34 mouse cellular contexts compared by ENCODE assay signal in the genomic region with DNA sequence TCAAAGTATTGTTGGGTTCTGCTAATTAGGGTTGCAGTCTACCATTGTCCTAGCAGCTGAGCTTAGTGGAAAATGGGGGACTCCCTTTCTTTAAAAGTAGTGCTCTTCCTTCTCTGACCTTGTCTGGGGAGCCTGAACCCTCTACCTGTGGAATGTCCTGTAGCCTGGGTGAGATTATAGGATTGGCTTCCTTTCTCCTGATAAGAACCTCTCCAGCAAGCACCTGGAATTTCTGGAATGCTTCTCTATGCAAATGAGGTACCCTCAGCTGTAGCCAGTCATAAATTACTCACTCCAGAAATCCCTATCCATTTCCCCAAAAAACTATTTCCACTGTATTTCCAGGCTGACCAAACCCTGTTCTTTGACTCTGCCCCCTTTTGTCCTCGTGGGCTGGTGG. TPM values are rescaled to one million over a fixed set of nuclear protein-coding genes. Genes with fewer than 3 reads are reported as not detected.
DNase-seq lines count a peak whose midpoint lies in the region; ATAC-seq lines count a peak whose summit lies in the region.
"Had no signal": no experiment of that assay in that cellular context is flagged by ENCODE, and none has a peak within 500 bp of the region (broad histone marks: within the 10 kb centered on the region; RNA-seq: fewer than 3 reads in every experiment).

No protein-coding gene starts in this region.

- no peak overlapping the region for H3K4me3 ChIP-seq in lung, embryonic 15.5 days
- H3K4me3 ChIP-seq in midbrain, embryonic 11.5 days (ENCODE audit: low read depth, low read length): no peak overlapping the region
- H3K4me3 ChIP-seq in midbrain, embryonic 14.5 days (replicated peaks; ENCODE audit: low read depth, low read length): no peak overlapping the region
- H3K4me3 ChIP-seq: embryonic facial prominence, embryonic 10.5 days; embryonic facial prominence, embryonic 13.5 days; erythroblast, embryonic 14.5 days; forebrain, embryonic 13.5 days; hindbrain, embryonic 10.5 days; hindbrain, embryonic 13.5 days had no signal

- H3K27me3 ChIP-seq in lung, embryonic 15.5 days: no peaks in the 10 kb centered on the region
- no peaks in the 10 kb centered on the region for H3K27me3 ChIP-seq in midbrain, embryonic 11.5 days (ENCODE audit: control insufficient read depth, insufficient read depth, low read length)
- no peaks in the 10 kb centered on the region for H3K27me3 ChIP-seq in midbrain, embryonic 14.5 days (ENCODE audit: control insufficient read depth, insufficient read depth, low read length)
- H3K27me3 ChIP-seq: CH12.LX; embryonic facial prominence, embryonic 13.5 days; hindbrain, embryonic 13.5 days had no signal

- DNase-seq in kidney, adult 11 months: peak; percentile 16
- DNase-seq in kidney, postnatal 10 days: no peak
- DNase-seq in lung, postnatal 4 days: no peak
- DNase-seq in midbrain, embryonic 11.5 days (ENCODE audit: low spot score, missing footprints): peak; percentile 10
- no peak for DNase-seq in midbrain, embryonic 14.5 days
- no peak for DNase-seq in thymus, adult 18-20 months
- DNase-seq: adrenal gland, adult 8-10 months; adrenal gland, postnatal 25 days; B cell, adult 2 months; cerebellum, adult 11-12 months; cerebellum, adult 8-10 months; cerebellum, postnatal 10 days; cerebellum, postnatal 36 days; embryo, embryonic 11 days; gastrocnemius, postnatal 10 days; gastrocnemius, postnatal 36 days; heart, postnatal 36 days had no signal

- no peak overlapping the region for H3K27ac ChIP-seq in lung, embryonic 15.5 days
- H3K27ac ChIP-seq in midbrain, embryonic 11.5 days (ENCODE audit: low read depth, low read length): no peak overlapping the region
- H3K27ac ChIP-seq in midbrain, embryonic 14.5 days (replicated peaks; ENCODE audit: low read depth, low read length): no peak overlapping the region
- H3K27ac ChIP-seq: embryonic facial prominence, embryonic 10.5 days; embryonic facial prominence, embryonic 13.5 days; forebrain, embryonic 13.5 days; hindbrain, embryonic 10.5 days; hindbrain, embryonic 13.5 days had no signal

- no peaks in the 10 kb centered on the region for H3K36me3 ChIP-seq in lung, embryonic 15.5 days
- H3K36me3 ChIP-seq in midbrain, embryonic 11.5 days (ENCODE audit: control insufficient read depth, insufficient read depth, low read length): no peaks in the 10 kb centered on the region
- H3K36me3 ChIP-seq in midbrain, embryonic 14.5 days (ENCODE audit: control insufficient read depth, insufficient read depth, low read length): no peaks in the 10 kb centered on the region
- H3K36me3 ChIP-seq: embryonic facial prominence, embryonic 10.5 days; embryonic facial prominence, embryonic 13.5 days; G1E; hindbrain, embryonic 10.5 days; hindbrain, embryonic 13.5 days had no signal

- H3K4me2 ChIP-seq in lung, embryonic 15.5 days: no peak overlapping the region
- H3K4me2 ChIP-seq in midbrain, embryonic 11.5 days: no peak overlapping the region
- no peak overlapping the region for H3K4me2 ChIP-seq in midbrain, embryonic 14.5 days (ENCODE audit: low read length)
- H3K4me2 ChIP-seq: embryonic facial prominence, embryonic 13.5 days; forebrain, embryonic 13.5 days; heart, embryonic 11.5 days; hindbrain, embryonic 13.5 days had no signal

- H3K9ac ChIP-seq in lung, embryonic 15.5 days: no peak overlapping the region
- H3K9ac ChIP-seq in midbrain, embryonic 11.5 days (ENCODE audit: low read length): no peak overlapping the region
- H3K9ac ChIP-seq in midbrain, embryonic 14.5 days (replicated peaks; ENCODE audit: low read length): no peak overlapping the region
- H3K9ac ChIP-seq: embryonic facial prominence, embryonic 13.5 days; forebrain, embryonic 13.5 days; hindbrain, embryonic 13.5 days had no signal

- 46% methylated on average over 1 of the region's 1 CpGs for WGBS in lung, embryonic 15.5 days
- WGBS in midbrain, embryonic 11.5 days: 49% methylated on average over 1 of the region's 1 CpGs
- 44% methylated on average over 1 of the region's 1 CpGs for WGBS in midbrain, embryonic 14.5 days

- peak; percentile 49; the same call in 1 of the 2 replicates for ATAC-seq in lung, embryonic 15.5 days (ENCODE audit: borderline replicate concordance, extremely low read depth, low FRiP score, low TSS enrichment)
- ATAC-seq in midbrain, embryonic 11.5 days (ENCODE audit: low FRiP score): no peak
- no peak for ATAC-seq in midbrain, embryonic 14.5 days (ENCODE audit: low FRiP score, low TSS enrichment)
- ATAC-seq: activated CD4-positive, CD25-positive, alpha-beta regulatory T cell, adult 4 months; forebrain, embryonic 13.5 days; forebrain, embryonic 16.5 days; hindbrain, embryonic 16.5 days had no signal

- peaks cover 12% of the 10 kb centered on the region for H3K4me1 ChIP-seq in lung, embryonic 15.5 days
- H3K4me1 ChIP-seq in midbrain, embryonic 11.5 days (ENCODE audit: control insufficient read depth, insufficient read depth, low read length): peaks cover 4% of the 10 kb centered on the region; the same call in 1 of the 2 replicates
- H3K4me1 ChIP-seq in midbrain, embryonic 14.5 days (ENCODE audit: control insufficient read depth, insufficient read depth, low read length): peaks cover 6% of the 10 kb centered on the region; the same call in 1 of the 2 replicates
- H3K4me1 ChIP-seq: embryonic facial prominence, embryonic 13.5 days; forebrain, embryonic 13.5 days had no signal

- H3K9me3 ChIP-seq in lung, embryonic 15.5 days: no peaks in the 10 kb centered on the region
- H3K9me3 ChIP-seq in midbrain, embryonic 11.5 days (ENCODE audit: control insufficient read depth, low read length): no peaks in the 10 kb centered on the region
- H3K9me3 ChIP-seq in midbrain, embryonic 14.5 days (ENCODE audit: control insufficient read depth, low read length): no peaks in the 10 kb centered on the region
- H3K9me3 ChIP-seq: embryonic facial prominence, embryonic 10.5 days; embryonic facial prominence, embryonic 13.5 days; forebrain, embryonic 13.5 days; hindbrain, embryonic 10.5 days; hindbrain, embryonic 13.5 days had no signal

RNA-seq across cellular contexts. Expression of a gene that starts 10.6 kb away (rescaled TPM):
- 13.0 and 13.6 TPM in 2 replicates for polyA plus RNA-seq in lung, embryonic 15.5 days (2015; fragmentation: Nextera tagmentation; extraction: Ambion mirVana)
- polyA plus RNA-seq in midbrain, embryonic 11.5 days (2014; fragmentation: Nextera tagmentation; extraction: Ambion mirVana): 23.2 and 26.0 TPM in 2 replicates
- 32.4 and 40.6 TPM in 2 replicates for polyA plus RNA-seq in midbrain, embryonic 14.5 days (2014; fragmentation: Nextera tagmentation; extraction: Ambion mirVana)
- polyA plus RNA-seq: erythroblast, embryonic 14.5 days; G1E had no signal

RNA-seq across cellular contexts. Expression of a gene that starts 50.2 kb away (rescaled TPM):
- 0.14 and 0.19 TPM in 2 replicates for polyA plus RNA-seq in lung, embryonic 15.5 days (2015; fragmentation: Nextera tagmentation; extraction: Ambion mirVana)
- 0.11 TPM in 1 of 2 replicates, not detected in the other for polyA plus RNA-seq in midbrain, embryonic 11.5 days (2014; fragmentation: Nextera tagmentation; extraction: Ambion mirVana)
- 0.18 TPM in 1 of 2 replicates, not detected in the other for polyA plus RNA-seq in midbrain, embryonic 14.5 days (2014; fragmentation: Nextera tagmentation; extraction: Ambion mirVana)
- polyA plus RNA-seq: activated CD4-positive, CD25-positive, alpha-beta regulatory T cell, adult 4 months; brain, embryonic 14.5 days; cortical plate, adult 2 months; erythroblast, embryonic 14.5 days; forebrain, embryonic 13.5 days; forebrain, embryonic 16.5 days; G1E; heart, embryonic 11.5 days; heart, embryonic 14.5 days; heart, postnatal 0 days; hindbrain, embryonic 13.5 days had no signal

Comparison
In these comparisons a context has a peak if more than half of its experiments do, and no peak if none do; other contexts are left out.
1. DNase-seq: peak in kidney, adult 11 months (single experiment) and midbrain, embryonic 11.5 days (single experiment); none in kidney, postnatal 10 days (single experiment), lung, postnatal 4 days (0 of 2), midbrain, embryonic 14.5 days (single experiment) and thymus, adult 18-20 months (0 of 2).